Mouse (Mus musculus) limb, embryonic 10.5 days (tissue): ENCODE measurements at regions not wholly inside any gene's neighbourhood (a gene's known extent, or its start where the extent isn't known, plus 50 kb on each side); places are given as distances from the start of the nearest gene placed in this dataset.

Experiments used
- DNase-seq: peaks from one replicate; pipeline ENCODE4 v3.0.0-alpha.2; 2017; ENCODE audit warnings: low spot score
- H3K27ac ChIP-seq: fragments of 300-500 bp; sonication (generic); 2 replicates; pipeline ENCODE4 v1.5.1; 2016; ENCODE audit warnings: mild to moderate bottlenecking
- H3K27me3 ChIP-seq: fragments of 300-500 bp; sonication (generic); 2 replicates; pipeline ENCODE4 v1.6.1; 2016; ENCODE audit warnings: low read depth, mild to moderate bottlenecking; ENCODE audit not compliant: poor library complexity, severe bottlenecking
- H3K36me3 ChIP-seq: fragments of 300-500 bp; sonication (generic); 2 replicates; pipeline ENCODE4 v1.6.1; 2016; ENCODE audit warnings: mild to moderate bottlenecking, moderate library complexity
- H3K4me1 ChIP-seq: fragments of 300-500 bp; sonication (generic); 2 replicates; pipeline ENCODE4 v1.6.1; 2016
- H3K4me3 ChIP-seq: fragments of 300-500 bp; sonication (generic); 2 replicates; pipeline ENCODE4 v1.5.1; 2016; ENCODE audit warnings: mild to moderate bottlenecking, moderate library complexity
- H3K9me3 ChIP-seq: fragments of 300-500 bp; sonication (generic); replicated peaks from 2 replicates; pipeline ENCODE4 v1.6.1; 2016; ENCODE audit warnings: mild to moderate bottlenecking
- WGBS: fragments of 180-500 bp; shearing (Covaris S2); methylation state at CpG from one replicate; pipeline ENCODE4 v1.1.7; 2016; 5-methylcytosine and 5-hydroxymethylcytosine counted together

- Histone ChIP-seq H3K27ac (no peak overlapping the region), H3K36me3 (no peaks in the 10 kb centered on the region), H3K9me3 (no peaks in the 10 kb centered on the region), H3K4me1 (no peaks in the 10 kb centered on the region), H3K4me3 (no peak overlapping the region), H3K27me3 (no peaks in the 10 kb centered on the region)
- DNase-seq = no peak
- WGBS = 90% methylated on average over 19 of the region's 19 CpGs
Observed at GRCm38 (mm10) chr16:73835715-73836440, 575.7 kb downstream of the Robo2 start.

- Histone ChIP-seq H3K27me3 (no peaks in the 10 kb centered on the region), H3K36me3 (no peaks in the 10 kb centered on the region), H3K4me3 (no peak overlapping the region), H3K9me3 (no peaks in the 10 kb centered on the region), H3K4me1 (no peaks in the 10 kb centered on the region), H3K27ac (no peak overlapping the region)
- WGBS = 64% methylated on average over 10 of the region's 10 CpGs
- no peak for DNase-seq
Observed at GRCm38 (mm10) chr16:73821387-73822338, 590.0 kb downstream of the Robo2 start.

GRCm38 (mm10) chr16:73804572-73804971, 607.1 kb downstream of the Robo2 start:
- Histone ChIP-seq H3K36me3 (no peaks in the 10 kb centered on the region), H3K27me3 (no peaks in the 10 kb centered on the region), H3K4me1 (no peaks in the 10 kb centered on the region), H3K4me3 (no peak overlapping the region), H3K9me3 (no peaks in the 10 kb centered on the region), H3K27ac (no peak overlapping the region)
- no peak for DNase-seq
- WGBS = 91% methylated on average over 3 of the region's 3 CpGs

GRCm38 (mm10) chr16:73796528-73797171, 615.0 kb downstream of the Robo2 start:
- Histone ChIP-seq H3K4me3 (no peak overlapping the region), H3K4me1 (no peaks in the 10 kb centered on the region), H3K27me3 (no peaks in the 10 kb centered on the region), H3K9me3 (no peaks in the 10 kb centered on the region), H3K27ac (no peak overlapping the region), H3K36me3 (no peaks in the 10 kb centered on the region)
- no peak for DNase-seq
- 88% methylated on average over 6 of the region's 6 CpGs for WGBS

- Histone ChIP-seq H3K9me3 (no peaks in the 10 kb centered on the region), H3K4me3 (no peak overlapping the region), H3K4me1 (no peaks in the 10 kb centered on the region), H3K36me3 (no peaks in the 10 kb centered on the region), H3K27me3 (no peaks in the 10 kb centered on the region), H3K27ac (no peak overlapping the region)
- no peak for DNase-seq
- WGBS = 93% methylated on average over 2 of the region's 2 CpGs
Observed at GRCm38 (mm10) chr16:73785074-73785438, 626.6 kb downstream of the Robo2 start.

- Histone ChIP-seq H3K36me3 (no peaks in the 10 kb centered on the region), H3K27ac (no peak overlapping the region), H3K9me3 (no peaks in the 10 kb centered on the region), H3K4me3 (no peak overlapping the region), H3K4me1 (no peaks in the 10 kb centered on the region), H3K27me3 (no peaks in the 10 kb centered on the region)
- DNase-seq = no peak
- 86% methylated on average over 10 of the region's 10 CpGs for WGBS
Observed at GRCm38 (mm10) chr16:73784296-73785073, 627.1 kb downstream of the Robo2 start.

GRCm38 (mm10) chr16:73772454-73772853, 639.2 kb downstream of the Robo2 start:
- 86% methylated on average over 5 of the region's 5 CpGs for WGBS
- H3K27ac ChIP-seq = no peak overlapping the region
- H3K27me3 ChIP-seq = no peaks in the 10 kb centered on the region
- no peak overlapping the region for H3K4me3 ChIP-seq
- no peaks in the 10 kb centered on the region for H3K36me3 ChIP-seq
- DNase-seq = no peak
- H3K9me3 ChIP-seq = no peaks in the 10 kb centered on the region
- H3K4me1 ChIP-seq = no peaks in the 10 kb centered on the region

GRCm38 (mm10) chr16:73770440-73770856, 641.2 kb downstream of the Robo2 start:
- 88% methylated on average over 5 of the region's 5 CpGs for WGBS

GRCm38 (mm10) chr16:73769729-73770128, 641.9 kb downstream of the Robo2 start:
- Histone ChIP-seq H3K36me3 (no peaks in the 10 kb centered on the region), H3K4me1 (no peaks in the 10 kb centered on the region), H3K27ac (no peak overlapping the region), H3K27me3 (no peaks in the 10 kb centered on the region), H3K9me3 (no peaks in the 10 kb centered on the region), H3K4me3 (no peak overlapping the region)
- WGBS = 88% methylated on average over 5 of the region's 5 CpGs
- DNase-seq = no peak

More at GRCm38 (mm10) chr16:73770440-73770856, 641.2 kb downstream of the Robo2 start:
- Histone ChIP-seq H3K4me3 (no peak overlapping the region), H3K27ac (no peak overlapping the region), H3K4me1 (no peaks in the 10 kb centered on the region), H3K9me3 (no peaks in the 10 kb centered on the region), H3K36me3 (no peaks in the 10 kb centered on the region), H3K27me3 (no peaks in the 10 kb centered on the region)
- no peak for DNase-seq

- H3K4me3 ChIP-seq = no peak overlapping the region
- no peak for DNase-seq
- H3K9me3 ChIP-seq = no peaks in the 10 kb centered on the region
- 96% methylated on average over 2 of the region's 2 CpGs for WGBS
- no peaks in the 10 kb centered on the region for H3K4me1 ChIP-seq
- no peaks in the 10 kb centered on the region for H3K27me3 ChIP-seq
- no peaks in the 10 kb centered on the region for H3K36me3 ChIP-seq
- H3K27ac ChIP-seq = no peak overlapping the region
Observed at GRCm38 (mm10) chr16:73768706-73769105, 642.9 kb downstream of the Robo2 start.

- no peak for DNase-seq
- H3K27me3 ChIP-seq = no peaks in the 10 kb centered on the region
- H3K27ac ChIP-seq = no peak overlapping the region
- no peaks in the 10 kb centered on the region for H3K36me3 ChIP-seq
- no peaks in the 10 kb centered on the region for H3K4me1 ChIP-seq
- no peaks in the 10 kb centered on the region for H3K9me3 ChIP-seq
- H3K4me3 ChIP-seq = no peak overlapping the region
- WGBS = 79% methylated on average over 3 of the region's 3 CpGs
Observed at GRCm38 (mm10) chr16:73765184-73765583, 646.4 kb downstream of the Robo2 start.

- WGBS = 90% methylated on average over 3 of the region's 3 CpGs
- H3K9me3 ChIP-seq = no peaks in the 10 kb centered on the region
- no peaks in the 10 kb centered on the region for H3K4me1 ChIP-seq
- no peak for DNase-seq
- no peaks in the 10 kb centered on the region for H3K36me3 ChIP-seq
- H3K27ac ChIP-seq = no peak overlapping the region
- H3K4me3 ChIP-seq = no peak overlapping the region
- no peaks in the 10 kb centered on the region for H3K27me3 ChIP-seq
Observed at GRCm38 (mm10) chr16:73760921-73761320, 650.7 kb downstream of the Robo2 start.
